Mouse (Mus musculus) liver, postnatal 0 days (tissue): Measurements from ENCODE around the gene Ulk2. TPM values are rescaled to one million over a fixed set of nuclear protein-coding genes. Genes with fewer than 3 reads are reported as not detected.

Experiments used
- ATAC-seq: fragments of 200-750 bp; cut with Nextera tagmentation; 2 replicates; pipeline ENCODE4 v1.8.0; 2017; ENCODE audit warnings: mild to moderate bottlenecking, moderate library complexity
- DNase-seq: peaks from one replicate; pipeline ENCODE4 v3.0.0-alpha.2; 2016
- H3K27ac ChIP-seq: fragments of 300-500 bp; sonication (generic); 2 replicates; pipeline ENCODE4 v1.5.1; 2014; ENCODE audit warnings: antibody characterized with exemption, moderate library complexity, mild to moderate bottlenecking, low read depth
- H3K27me3 ChIP-seq: fragments of 300-500 bp; sonication (generic); 2 replicates; pipeline ENCODE4 v1.6.1; 2014; ENCODE audit warnings: low read length, control low read depth, mixed read lengths; ENCODE audit not compliant: insufficient read depth
- H3K36me3 ChIP-seq: fragments of 300-500 bp; sonication (generic); replicated peaks from 2 replicates; pipeline ENCODE4 v1.6.1; 2014; ENCODE audit warnings: mild to moderate bottlenecking, control low read depth, low read length, moderate library complexity, mixed read lengths; ENCODE audit not compliant: insufficient read depth
- H3K4me1 ChIP-seq: fragments of 300-500 bp; sonication (generic); 2 replicates; pipeline ENCODE4 v1.6.1; 2014; ENCODE audit warnings: antibody characterized with exemption, mild to moderate bottlenecking, control low read depth; ENCODE audit not compliant: insufficient read depth
- H3K4me2 ChIP-seq: fragments of 300-500 bp; sonication (generic); 2 replicates; pipeline ENCODE4 v1.6.1; 2014; ENCODE audit warnings: low read depth, mild to moderate bottlenecking, low read length, moderate library complexity, mixed read lengths
- H3K4me3 ChIP-seq: fragments of 300-500 bp; sonication (generic); 2 replicates; pipeline ENCODE4 v1.5.1; 2014; ENCODE audit warnings: low read depth, low read length
- H3K9ac ChIP-seq: fragments of 300-500 bp; sonication (generic); replicated peaks from 2 replicates; pipeline ENCODE4 v1.6.1; 2014; ENCODE audit warnings: mild to moderate bottlenecking, moderate library complexity
- H3K9me3 ChIP-seq: fragments of 300-500 bp; sonication (generic); 2 replicates; pipeline ENCODE4 v1.6.1; 2016; ENCODE audit warnings: mild to moderate bottlenecking, control low read depth, low read length, mixed read lengths
- CTCF ChIP-seq: sonication (generic); IDR thresholded peaks from 2 replicates; pipeline ENCODE4 v1.5.1; 2016; ENCODE audit warnings: antibody characterized with exemption, low read depth
- EP300 ChIP-seq: IDR thresholded peaks from 2 replicates; pipeline ENCODE4 v1.6.1; 2016; ENCODE audit warnings: antibody characterized with exemption, low read depth, mild to moderate bottlenecking
- WGBS: fragments of 180-500 bp; shearing (Covaris S2); extraction: QIAGEN DNeasy Blood & Tissue Kit; methylation state at CpG from one replicate; pipeline ENCODE4 v1.1.7; 2014; ENCODE audit not compliant: insufficient replicate concordance; 5-methylcytosine and 5-hydroxymethylcytosine counted together
- polyA plus RNA-seq: library from polyadenylated mRNA; unstranded; fragments of >200 nt; fragmentation: Nextera tagmentation; extraction: Ambion mirVana; gene quantifications from 2 replicates; pipeline ENCODE4 v1.2.1, GENCODE M21; 2015

Ulk2 gene
- polyA plus RNA-seq, 1 experiment from 2014 or later, result 4.8 TPM

- 0 out of 2 replicates have a peak, but pooled peaks have one; percentile 43 for ATAC-seq
- H3K4me2 ChIP-seq, result no peak overlapping the region
- no peak for DNase-seq
- no peaks in the 10 kb centered on the region for H3K9me3 ChIP-seq
- 26% methylated on average over 2 of the region's 2 CpGs for WGBS
- peak overlapping the region; percentile 1; the same call in 1 of the 2 replicates for H3K27ac ChIP-seq
- no peaks in the 10 kb centered on the region for H3K27me3 ChIP-seq
- no peak overlapping the region for H3K4me3 ChIP-seq
- TF ChIP-seq EP300 (0 out of 2 replicates have a peak, but pooled peaks have one; percentile 24), CTCF (no peak)
- 0 out of 2 replicates have a peak, but pooled peaks cover 3% of the 10 kb centered on the region for H3K4me1 ChIP-seq
- H3K36me3 ChIP-seq, result peaks cover 11% of the 10 kb centered on the region; the same call in 1 of the 2 replicates
- H3K9ac ChIP-seq, result no peak overlapping the region
These were observed 126.8 kb downstream of the Ulk2 start for GRCm38 (mm10) chr11:61728037-61728436.

Other genes starting within 250 kb of the Ulk2 start
- 6.3 and 6.7 TPM in 2 replicates for gene Grap, start 201.8 kb downstream of the Ulk2 start, polyA plus RNA-seq
- gene Fam83g, start 171.0 kb downstream of the Ulk2 start, polyA plus RNA-seq, result 2.2 and 2.4 TPM in 2 replicates
- not detected in 2 replicates for gene Slc5a10, start 134.2 kb downstream of the Ulk2 start, polyA plus RNA-seq
- 5.2 and 5.7 TPM in 2 replicates for gene Prpsap2, start 93.0 kb downstream of the Ulk2 start, polyA plus RNA-seq
- gene Akap10, start 75.2 kb upstream of the Ulk2 start, polyA plus RNA-seq, result 4.2 and 4.9 TPM in 2 replicates
- 19.1 and 20.7 TPM in 2 replicates for gene Specc1, start 101.7 kb upstream of the Ulk2 start, polyA plus RNA-seq